Mouse (Mus musculus): ENCODE data around the gene Shb.
"Not testable (repeated sequence)": the region's sequence is repeated elsewhere in the genome, so short reads cannot be mapped to it uniquely, and the experiment has no call there.

Shb gene

GRCm38 (mm10) chr4:45416314-45416713 is 116.0 kb downstream of the Shb start:
- no peak for DNase-seq

DNA sequence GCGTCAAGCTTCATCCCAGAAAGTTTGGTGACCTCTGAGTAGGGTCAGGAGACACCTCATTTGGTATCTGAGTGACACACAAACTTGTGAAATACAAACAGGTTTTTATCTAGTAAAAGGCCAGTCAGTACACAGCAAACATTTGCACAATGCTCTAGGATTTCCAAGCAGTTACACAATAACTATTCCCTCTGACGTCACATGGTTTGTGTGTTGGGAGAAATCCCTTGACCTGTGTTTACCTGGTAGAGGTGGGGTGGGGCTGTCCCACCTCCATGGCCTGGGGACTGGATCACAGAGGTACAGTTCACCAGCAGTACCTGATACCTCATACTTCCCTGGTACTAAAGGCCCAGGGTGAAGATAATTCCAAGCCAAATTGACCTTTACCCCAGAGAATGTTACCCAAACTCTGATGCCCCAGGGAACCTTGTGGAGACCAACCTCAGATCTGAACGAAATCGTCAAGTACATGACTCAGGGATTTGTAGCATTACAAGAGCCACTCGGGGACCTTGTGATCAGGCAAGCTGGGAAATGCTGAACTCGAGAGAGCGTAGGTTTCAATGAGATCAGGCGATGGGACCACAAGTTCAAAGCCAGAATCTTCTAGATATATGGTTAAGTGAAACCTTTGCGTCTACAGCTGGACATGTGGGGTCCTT is 118.5 kb downstream of the Shb start:
- no peak for DNase-seq

DNA sequence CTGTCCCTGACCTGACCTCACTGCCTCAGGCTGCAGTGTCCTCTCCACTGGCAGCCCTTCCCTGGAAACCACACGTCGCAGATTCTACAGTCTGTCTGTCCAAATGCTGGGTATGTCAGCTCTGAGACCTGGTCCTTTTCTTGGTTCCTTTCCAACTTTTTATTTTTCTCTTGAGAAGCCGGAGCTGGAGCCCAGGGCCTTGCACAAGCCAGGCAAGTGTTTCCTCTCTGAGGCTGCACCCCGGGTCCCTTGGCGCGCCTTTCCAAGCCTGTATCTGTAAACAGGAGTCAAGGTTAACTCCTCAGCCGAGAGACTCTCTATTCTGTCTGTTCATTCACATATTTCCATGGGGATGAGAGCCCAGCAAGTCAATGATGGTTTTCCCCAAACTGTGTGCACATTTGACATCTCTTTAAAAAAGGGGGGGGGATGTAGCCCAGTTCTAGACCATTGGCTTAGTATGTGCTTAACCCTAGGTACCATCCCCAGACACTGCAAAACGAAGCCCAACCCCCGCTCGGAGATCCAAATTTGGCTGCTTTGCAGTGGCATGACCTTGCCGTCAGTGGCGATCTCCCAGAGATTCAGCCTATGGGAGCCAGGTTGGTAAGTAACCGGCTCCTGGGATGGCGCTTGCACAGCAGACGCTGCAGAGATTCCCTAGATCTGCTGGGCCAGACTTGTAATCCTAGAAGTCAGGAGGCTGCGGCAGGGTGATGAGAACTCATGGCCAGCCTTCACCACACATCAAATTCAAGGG is 119.7 kb downstream of the Shb start:
- DNase-seq, result no peak

GRCm38 (mm10) chr4:45411181-45411790 is 121.0 kb downstream of the Shb start:
- DNase-seq, result no peak

DNA sequence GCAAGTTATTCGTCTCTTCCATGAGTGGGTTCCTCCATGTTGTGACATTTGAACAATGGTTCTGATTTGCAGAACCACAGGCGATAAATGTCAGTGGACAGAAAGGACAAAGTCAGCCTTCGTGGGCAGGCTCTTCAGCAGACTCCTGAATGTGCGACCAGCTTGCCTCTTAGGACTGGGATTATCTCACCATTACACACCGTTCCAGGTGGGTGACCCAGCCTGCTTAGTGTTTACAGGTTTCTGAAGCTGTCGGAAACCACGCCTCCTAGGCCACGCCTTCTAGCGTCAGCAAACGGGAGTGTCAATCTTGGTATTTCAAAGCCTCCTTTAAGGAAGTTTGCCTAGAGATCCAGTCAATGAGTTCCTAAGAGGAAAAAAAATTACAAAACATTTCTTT is 123.0 kb downstream of the Shb start:
- DNase-seq, result peak; percentile 69

DNA sequence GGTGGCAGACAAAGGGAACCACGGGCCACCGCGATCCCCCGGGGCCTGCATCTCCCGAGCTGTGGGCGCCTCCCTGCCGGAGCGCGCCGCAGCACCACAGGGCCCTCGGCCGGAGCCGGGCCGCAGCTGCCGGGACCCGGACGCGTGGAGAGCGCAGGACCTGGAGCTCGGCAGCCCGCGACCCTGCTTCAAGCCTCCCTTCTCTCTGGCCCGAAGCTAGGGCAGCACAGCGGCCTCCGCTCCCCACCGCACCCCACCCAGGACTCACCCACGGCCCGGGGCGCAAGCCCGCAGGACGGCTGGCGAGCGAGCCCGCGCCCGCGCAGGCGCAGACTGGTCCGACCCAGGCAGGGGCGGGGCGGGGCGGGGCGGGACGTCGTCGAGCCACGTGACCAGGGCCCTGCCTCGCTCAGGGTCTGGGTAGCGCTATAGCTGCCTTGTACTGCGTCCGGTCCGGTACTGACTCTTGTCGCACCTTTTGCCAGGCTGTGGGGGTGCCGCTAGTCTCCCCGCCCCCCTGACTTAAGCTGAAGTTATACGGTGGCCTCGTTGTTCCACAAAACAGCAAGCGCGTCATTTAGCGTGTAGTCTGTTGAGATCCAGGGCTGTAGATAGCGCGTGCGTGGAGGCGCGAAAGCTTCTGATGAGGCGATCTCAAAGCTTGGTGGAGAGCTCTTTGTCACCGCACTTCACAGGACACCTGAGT is 123.7 kb downstream of the Shb start, which contains the start of gene Slc25a51:
TSS of gene Slc25a51 (minus strand) at position 340 of the 706 bp plus-strand sequence.
- peak; percentile 95 for DNase-seq

DNA sequence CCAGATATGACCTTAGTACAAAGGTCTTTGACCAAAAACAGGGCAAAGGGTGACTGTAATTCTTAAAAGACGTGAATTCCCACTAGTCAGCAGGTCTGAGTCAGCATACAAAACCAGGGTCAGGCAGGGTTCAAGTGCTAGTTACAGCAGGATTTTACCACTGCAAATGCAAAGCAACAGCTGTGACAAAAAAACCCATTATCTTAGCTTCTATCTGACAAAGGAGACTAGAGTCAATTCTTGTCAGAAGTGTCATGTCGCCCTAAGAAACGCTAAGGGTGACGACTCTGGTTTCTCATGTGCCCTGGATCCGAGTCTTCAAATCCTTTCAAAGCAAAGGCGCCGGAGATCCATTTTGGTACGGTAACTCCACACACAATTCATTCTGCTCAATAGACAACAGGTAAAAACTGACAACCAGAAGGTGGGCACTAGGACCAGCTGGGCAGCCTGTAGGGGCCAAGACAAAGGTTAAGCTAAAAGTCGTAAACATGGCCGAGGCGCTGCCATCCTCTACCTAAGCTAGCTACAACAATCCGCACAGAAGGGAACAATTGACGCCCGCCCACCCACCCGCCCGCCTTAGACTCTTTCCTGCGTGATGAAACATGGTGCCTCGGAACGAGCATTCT is 124.5 kb downstream of the Shb start:
- peak; percentile 47 for DNase-seq

GRCm38 (mm10) chr4:45407001-45407702 is 125.1 kb downstream of the Shb start:
- no peak for DNase-seq

GRCm38 (mm10) chr4:45406397-45406796 is 125.9 kb downstream of the Shb start:
- no peak for DNase-seq

- DNase-seq, result no peak
Measured at GRCm38 (mm10) chr4:45405315-45405714, 127.0 kb downstream of the Shb start.

DNA sequence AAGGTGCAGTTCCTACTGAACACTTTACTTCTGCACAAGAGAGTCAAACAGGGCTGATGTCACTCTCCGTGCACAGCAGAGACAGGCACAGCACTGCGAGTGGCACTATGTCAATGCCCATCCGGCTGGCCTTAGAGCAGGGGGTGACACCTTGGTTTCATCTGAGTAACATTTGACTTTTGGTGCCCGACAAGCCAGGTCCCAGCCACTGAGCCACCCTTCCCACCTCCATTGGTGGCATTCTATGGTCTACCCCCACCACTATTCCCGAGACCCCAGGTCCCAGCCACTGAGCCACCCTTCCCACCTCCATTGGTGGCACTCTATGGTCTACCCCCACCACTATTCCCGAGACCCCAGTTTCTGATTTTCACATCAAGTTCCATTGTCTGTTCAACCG is 128.2 kb downstream of the Shb start:
- DNase-seq, result no peak

- no peak for DNase-seq
Measured at GRCm38 (mm10) chr4:45403499-45403878, 128.8 kb downstream of the Shb start.

- no peak for DNase-seq
Measured at GRCm38 (mm10) chr4:45402878-45403498, 129.3 kb downstream of the Shb start.

DNA sequence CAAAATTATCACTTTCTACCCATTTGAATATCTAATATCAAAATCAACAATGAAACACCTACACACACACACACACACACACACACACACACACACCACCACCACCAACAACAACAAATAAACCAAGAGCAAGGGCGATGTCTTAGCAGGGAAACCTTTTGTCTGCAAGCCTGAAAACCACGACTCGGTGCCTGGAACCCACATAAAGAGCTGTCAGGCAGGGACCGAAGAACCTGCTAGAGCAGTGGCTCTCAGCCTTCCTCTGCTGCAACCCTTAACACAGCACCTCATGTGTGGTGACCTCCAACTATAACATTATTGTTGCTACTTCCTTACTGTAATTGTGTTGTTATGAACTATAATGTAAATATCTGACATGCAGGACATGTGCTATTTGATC is 130.0 kb downstream of the Shb start:
- no peak for DNase-seq

DNA sequence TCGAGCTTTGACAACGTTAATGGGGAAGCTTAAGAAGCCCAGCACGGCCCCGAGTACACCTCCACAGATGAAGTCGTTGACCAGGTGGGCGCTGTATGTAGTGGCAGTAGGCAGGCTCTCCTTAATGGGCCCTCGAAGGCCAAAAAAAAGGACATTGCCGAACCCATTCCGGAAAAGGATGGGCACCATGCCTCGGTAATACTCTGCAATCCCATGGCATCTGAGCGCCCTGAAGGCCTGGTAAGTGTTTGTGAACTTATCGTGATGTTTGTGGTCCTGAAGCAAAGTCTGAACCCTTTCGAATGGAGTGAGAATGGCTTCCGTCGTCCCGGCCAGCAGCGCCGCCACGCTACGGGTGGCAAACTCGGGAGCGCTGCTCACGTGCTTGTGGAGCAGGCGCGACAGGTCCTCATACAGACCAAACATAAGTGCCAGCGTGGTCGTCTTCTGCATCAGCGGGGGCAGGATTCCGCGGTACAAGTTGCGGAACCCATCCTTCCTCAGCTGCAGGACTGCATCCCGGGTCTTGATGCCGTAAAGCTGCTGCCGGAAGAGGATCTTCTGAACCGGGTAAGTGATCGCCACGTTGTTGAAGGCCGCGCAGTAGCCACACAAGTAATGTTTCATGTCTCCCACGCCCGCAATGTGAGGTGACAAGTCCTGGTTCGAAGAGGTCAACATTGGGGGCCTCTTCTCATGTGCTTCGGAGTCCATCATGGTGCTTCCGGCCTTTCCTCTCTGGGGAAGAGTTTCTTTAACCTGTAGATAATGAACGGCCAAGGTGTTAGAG is 132.7 kb downstream of the Shb start:
- DNase-seq, result no peak

DNA sequence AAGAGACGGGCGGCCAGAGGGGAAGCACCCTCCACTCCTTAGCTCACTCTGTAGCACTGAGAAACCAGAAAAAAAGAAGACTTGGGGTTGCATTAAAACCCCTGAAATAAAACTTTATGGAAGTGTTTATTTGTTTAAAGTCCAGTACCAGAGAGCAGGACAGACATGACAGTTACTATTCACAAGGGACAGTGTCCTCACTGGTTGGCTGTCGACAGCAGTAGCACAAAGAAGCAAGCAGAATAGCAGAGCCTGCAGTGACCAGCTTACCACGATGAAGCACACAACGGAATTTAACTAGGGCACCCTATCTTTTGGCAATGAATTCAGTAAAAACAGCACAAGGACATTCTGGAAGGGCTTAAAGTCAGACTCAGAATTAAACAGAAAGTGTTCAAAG is 134.0 kb downstream of the Shb start:
- DNase-seq, result not testable (repeated sequence)

- DNase-seq, result not testable (repeated sequence)
Measured at GRCm38 (mm10) chr4:45396211-45396610, 136.1 kb downstream of the Shb start.

- no peak for DNase-seq
Measured at GRCm38 (mm10) chr4:45393658-45394057, 138.6 kb downstream of the Shb start.

DNA sequence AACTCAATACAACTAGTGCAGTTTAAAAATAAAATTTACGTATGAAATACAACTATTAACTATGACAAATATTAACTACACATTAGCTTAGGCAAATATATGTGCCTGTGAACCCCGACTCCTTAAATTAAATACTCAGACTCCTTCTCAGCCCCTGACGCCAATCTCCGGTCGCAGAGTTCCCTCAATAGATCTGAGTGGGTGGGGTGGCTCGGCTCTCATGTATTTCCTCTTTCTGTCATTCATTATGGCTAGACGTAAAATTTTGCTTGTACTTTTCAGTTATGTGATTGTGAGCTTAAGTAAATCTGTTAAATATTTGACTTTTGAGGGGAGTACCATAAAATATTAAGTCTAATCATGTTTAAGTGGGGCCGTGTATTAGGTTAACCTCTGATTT is 139.3 kb downstream of the Shb start:
- DNase-seq, result no peak

DNA sequence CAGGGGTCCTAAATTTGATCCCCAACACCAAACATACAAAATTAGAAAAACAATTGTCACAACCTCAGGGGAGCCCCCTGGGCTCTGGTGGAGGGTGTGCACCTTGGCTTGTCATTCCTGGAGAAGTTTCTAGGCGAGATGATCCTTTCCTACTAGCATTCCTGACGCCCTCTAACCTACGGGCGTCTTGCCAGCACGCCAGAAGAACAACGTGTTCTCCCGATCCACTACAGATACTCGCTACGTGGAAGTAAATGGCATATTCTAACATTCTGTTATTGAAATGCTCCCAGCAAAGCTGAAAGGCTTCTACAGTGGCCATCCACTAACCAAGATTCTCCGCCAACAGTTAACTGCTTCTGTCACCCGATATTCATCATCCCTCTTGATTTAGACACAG is 139.7 kb downstream of the Shb start:
- DNase-seq, result no peak

- peak; percentile 13 for DNase-seq
Measured at GRCm38 (mm10) chr4:45392099-45392498, 140.2 kb downstream of the Shb start.
